Mouse (Mus musculus): ENCODE data around the gene Fbxl8. TPM values are rescaled to one million over a fixed set of nuclear protein-coding genes. Genes with fewer than 3 reads are reported as not detected.

Fbxl8 gene
- polyA plus RNA-seq, 2 experiments, result 0.75 to 1.0 TPM

- no peak for DNase-seq (ENCODE audit: low read depth in 3 of 3, low spot score in 3 of 3)
- WGBS (ENCODE audit: insufficient replicate concordance), result 73% methylated on average over 9 of the region's 9 CpGs
- H3K27ac ChIP-seq, result peak overlapping the region; percentile 8; the same call in 1 of the 2 replicates
- ATAC-seq (ENCODE audit: insufficient read depth), result peak; percentile 40
- no peak for TF ChIP-seq EP300 (IDR thresholded peaks at IDR 0.05; ENCODE audit: low read depth)
- TF ChIP-seq CTCF (IDR thresholded peaks at IDR 0.05; ENCODE audit: low read depth), result 0 out of 2 replicates have a peak, but pooled peaks have one; percentile 2
- no peak overlapping the region for H3K4me3 ChIP-seq (ENCODE audit: insufficient read depth in 1 of 2, low read depth in 2 of 2, low read length in 2 of 2)
- H3K36me3 ChIP-seq (replicated peaks; ENCODE audit: control insufficient read depth, insufficient read depth, low read depth), result peaks cover 78% of the 10 kb centered on the region
- no peaks in the 10 kb centered on the region for H3K9me3 ChIP-seq (ENCODE audit: control insufficient read depth, low read length)
- H3K9ac ChIP-seq (replicated peaks), result peak overlapping the region; percentile 25; the same call in 1 of the 2 replicates
- H3K27me3 ChIP-seq (ENCODE audit: control insufficient read depth, insufficient read depth, low read length), result no peaks in the 10 kb centered on the region
- peak overlapping the region; percentile 51 for H3K4me2 ChIP-seq (ENCODE audit: low read depth)
- peaks cover 26 to 28% of the 10 kb centered on the region in 2 experiments for H3K4me1 ChIP-seq (replicated peaks; ENCODE audit: control insufficient read depth in 2 of 2, insufficient read depth in 2 of 2, low read length in 1 of 2)
These were observed 49.4 kb downstream of the Fbxl8 start for GRCm38 (mm10) chr8:105313622-105314402.

- TF ChIP-seq CTCF (IDR thresholded peaks at IDR 0.05; ENCODE audit: low read depth) (no peak), EP300 (IDR thresholded peaks at IDR 0.05; ENCODE audit: low read depth) (no peak)
- 92% methylated on average over 18 of the region's 18 CpGs for WGBS (ENCODE audit: insufficient replicate concordance)
- no peak for DNase-seq (ENCODE audit: low read depth in 3 of 3, low spot score in 3 of 3)
- no peak overlapping the region for H3K4me3 ChIP-seq (ENCODE audit: insufficient read depth in 1 of 2, low read depth in 2 of 2, low read length in 2 of 2)
- no peak overlapping the region for H3K4me2 ChIP-seq (ENCODE audit: low read depth)
- H3K27ac ChIP-seq, result no peak overlapping the region
- H3K9ac ChIP-seq (replicated peaks), result no peak overlapping the region
- no peaks in the 10 kb centered on the region for H3K27me3 ChIP-seq (ENCODE audit: control insufficient read depth, insufficient read depth, low read length)
- no peaks in the 10 kb centered on the region for H3K9me3 ChIP-seq (ENCODE audit: control insufficient read depth, low read length)
- H3K4me1 ChIP-seq (replicated peaks; ENCODE audit: control insufficient read depth in 2 of 2, insufficient read depth in 2 of 2, low read length in 1 of 2), result peaks cover 39 to 41% of the 10 kb centered on the region in 2 experiments
- no peak for ATAC-seq (ENCODE audit: insufficient read depth)
- peaks cover 72% of the 10 kb centered on the region for H3K36me3 ChIP-seq (replicated peaks; ENCODE audit: control insufficient read depth, insufficient read depth, low read depth)
These were observed 50.8 kb downstream of the Fbxl8 start for GRCm38 (mm10) chr8:105315073-105315769.

- no peak for TF ChIP-seq EP300 (IDR thresholded peaks at IDR 0.05; ENCODE audit: low read depth)
- no peak for TF ChIP-seq CTCF (IDR thresholded peaks at IDR 0.05; ENCODE audit: low read depth)
- ATAC-seq (ENCODE audit: insufficient read depth) (no peak), DNase-seq (ENCODE audit: low read depth in 3 of 3, low spot score in 3 of 3) (no peak)
- Histone ChIP-seq H3K9ac (replicated peaks) (no peak overlapping the region), H3K27me3 (ENCODE audit: control insufficient read depth, insufficient read depth, low read length) (no peaks in the 10 kb centered on the region), H3K27ac (no peak overlapping the region), H3K4me3 (ENCODE audit: insufficient read depth in 1 of 2, low read depth in 2 of 2, low read length in 2 of 2) (no peak overlapping the region), H3K36me3 (replicated peaks; ENCODE audit: control insufficient read depth, insufficient read depth, low read depth) (peaks cover 57% of the 10 kb centered on the region), H3K4me1 (replicated peaks; ENCODE audit: control insufficient read depth in 2 of 2, insufficient read depth in 2 of 2, low read length in 1 of 2) (peaks cover 38 to 43% of the 10 kb centered on the region in 2 experiments), H3K4me2 (ENCODE audit: low read depth) (no peak overlapping the region), H3K9me3 (ENCODE audit: control insufficient read depth, low read length) (no peaks in the 10 kb centered on the region)
- WGBS (ENCODE audit: insufficient replicate concordance), result 84% methylated on average over 4 of the region's 4 CpGs
These were observed 53.5 kb downstream of the Fbxl8 start for GRCm38 (mm10) chr8:105317941-105318340.

- WGBS (ENCODE audit: insufficient replicate concordance), result 76% methylated on average over 11 of the region's 11 CpGs
- Histone ChIP-seq H3K36me3 (replicated peaks; ENCODE audit: control insufficient read depth, insufficient read depth, low read depth) (peaks cover 50% of the 10 kb centered on the region), H3K4me2 (ENCODE audit: low read depth) (no peak overlapping the region), H3K27me3 (ENCODE audit: control insufficient read depth, insufficient read depth, low read length) (no peaks in the 10 kb centered on the region), H3K4me3 (ENCODE audit: insufficient read depth in 1 of 2, low read depth in 2 of 2, low read length in 2 of 2) (no peak overlapping the region), H3K9me3 (ENCODE audit: control insufficient read depth, low read length) (no peaks in the 10 kb centered on the region), H3K27ac (no peak overlapping the region), H3K4me1 (replicated peaks; ENCODE audit: control insufficient read depth in 2 of 2, insufficient read depth in 2 of 2, low read length in 1 of 2) (peaks cover 38 to 42% of the 10 kb centered on the region in 2 experiments), H3K9ac (replicated peaks) (no peak overlapping the region)
- ATAC-seq (ENCODE audit: insufficient read depth), result no peak
- no peak for DNase-seq (ENCODE audit: low read depth in 3 of 3, low spot score in 3 of 3)
- TF ChIP-seq CTCF (IDR thresholded peaks at IDR 0.05; ENCODE audit: low read depth), result no peak
- TF ChIP-seq EP300 (IDR thresholded peaks at IDR 0.05; ENCODE audit: low read depth), result no peak
These were observed 54.3 kb downstream of the Fbxl8 start for GRCm38 (mm10) chr8:105318662-105319190.

MicroRNAs encoded within 50 kb of the gene (microRNA counts, 519-probe panel; counts per million panel counts)
- microRNA mmu-miR-328, result 69.9 counts per million

Small RNA genes within 50 kb of the gene (microRNA-seq; reads per million reads assigned to microRNA genes)
- gene Gm27320 (not detected), gene Mir328 (373 reads per million, percentile 62 among the genes with 10 or more reads in this experiment)

Other genes starting within 250 kb of the Fbxl8 start
- gene Ces3a, start 216.0 kb upstream of the Fbxl8 start, polyA plus RNA-seq (2012; rRNA removed), result 0.18 and 0.22 TPM in 2 replicates
- 0.14 and 0.23 TPM in 2 replicates for gene Ces3a, start 216.0 kb upstream of the Fbxl8 start, polyA plus RNA-seq (2014; fragmentation: Nextera tagmentation; extraction: Ambion mirVana)
- gene Ces3b, start 180.9 kb upstream of the Fbxl8 start, polyA plus RNA-seq (2012; rRNA removed), result not detected in 2 replicates
- gene Ces3b, start 180.9 kb upstream of the Fbxl8 start, polyA plus RNA-seq (2014; fragmentation: Nextera tagmentation; extraction: Ambion mirVana), result not detected in 2 replicates
- gene Ces4a, start 132.8 kb upstream of the Fbxl8 start, polyA plus RNA-seq (2012; rRNA removed), result not detected in 2 replicates
- not detected in 2 replicates for gene Ces4a, start 132.8 kb upstream of the Fbxl8 start, polyA plus RNA-seq (2014; fragmentation: Nextera tagmentation; extraction: Ambion mirVana)
- gene Cbfb, start 94.0 kb upstream of the Fbxl8 start, polyA plus RNA-seq (2012; rRNA removed), result 3.6 and 5.8 TPM in 2 replicates
- 7.5 and 7.8 TPM in 2 replicates for gene Cbfb, start 94.0 kb upstream of the Fbxl8 start, polyA plus RNA-seq (2014; fragmentation: Nextera tagmentation; extraction: Ambion mirVana)
- gene D230025D16Rik, start 39.5 kb upstream of the Fbxl8 start, polyA plus RNA-seq (2012; rRNA removed), result 10.7 and 11.9 TPM in 2 replicates
- gene D230025D16Rik, start 39.5 kb upstream of the Fbxl8 start, polyA plus RNA-seq (2014; fragmentation: Nextera tagmentation; extraction: Ambion mirVana), result 14.7 and 16.7 TPM in 2 replicates
- gene B3gnt9, start 9.5 kb upstream of the Fbxl8 start, polyA plus RNA-seq (2012; rRNA removed), result 1.6 and 1.7 TPM in 2 replicates
- 2.3 and 3.1 TPM in 2 replicates for gene B3gnt9, start 9.5 kb upstream of the Fbxl8 start, polyA plus RNA-seq (2014; fragmentation: Nextera tagmentation; extraction: Ambion mirVana)
- 5.5 and 6.0 TPM in 2 replicates for gene Tradd, start within 50 bp of the Fbxl8 start, polyA plus RNA-seq (2012; rRNA removed)
- gene Tradd, start within 50 bp of the Fbxl8 start, polyA plus RNA-seq (2014; fragmentation: Nextera tagmentation; extraction: Ambion mirVana), result 11.5 and 15.8 TPM in 2 replicates
- gene Hsf4, start 5.2 kb downstream of the Fbxl8 start, polyA plus RNA-seq (2012; rRNA removed), result 0.03 TPM in 1 of 2 replicates, not detected in the other
- 0.08 TPM in 1 of 2 replicates, not detected in the other for gene Hsf4, start 5.2 kb downstream of the Fbxl8 start, polyA plus RNA-seq (2014; fragmentation: Nextera tagmentation; extraction: Ambion mirVana)
- gene Nol3, start 11.5 kb downstream of the Fbxl8 start, polyA plus RNA-seq (2012; rRNA removed), result 0.02 and 0.03 TPM in 2 replicates
- not detected in 2 replicates for gene Nol3, start 11.5 kb downstream of the Fbxl8 start, polyA plus RNA-seq (2014; fragmentation: Nextera tagmentation; extraction: Ambion mirVana)
- gene 4931428F04Rik, start 25.2 kb downstream of the Fbxl8 start, polyA plus RNA-seq (2012; rRNA removed), result 1.3 and 1.6 TPM in 2 replicates
- gene 4931428F04Rik, start 25.2 kb downstream of the Fbxl8 start, polyA plus RNA-seq (2014; fragmentation: Nextera tagmentation; extraction: Ambion mirVana), result 0.48 and 0.62 TPM in 2 replicates
- 6.2 and 6.5 TPM in 2 replicates for gene Exoc3l, start 31.5 kb downstream of the Fbxl8 start, polyA plus RNA-seq (2012; rRNA removed)
- 4.5 and 4.7 TPM in 2 replicates for gene Exoc3l, start 31.5 kb downstream of the Fbxl8 start, polyA plus RNA-seq (2014; fragmentation: Nextera tagmentation; extraction: Ambion mirVana)
- 275 and 297 TPM in 2 replicates for gene E2f4, start 33.0 kb downstream of the Fbxl8 start, polyA plus RNA-seq (2012; rRNA removed)
- 206 and 227 TPM in 2 replicates for gene E2f4, start 33.0 kb downstream of the Fbxl8 start, polyA plus RNA-seq (2014; fragmentation: Nextera tagmentation; extraction: Ambion mirVana)
- gene Elmo3, start 41.0 kb downstream of the Fbxl8 start, polyA plus RNA-seq (2012; rRNA removed), result 3.6 and 4.2 TPM in 2 replicates
- 2.5 and 2.8 TPM in 2 replicates for gene Elmo3, start 41.0 kb downstream of the Fbxl8 start, polyA plus RNA-seq (2014; fragmentation: Nextera tagmentation; extraction: Ambion mirVana)
- 10.4 and 12.1 TPM in 2 replicates for gene Lrrc29, start 61.6 kb downstream of the Fbxl8 start, polyA plus RNA-seq (2012; rRNA removed)
- gene Lrrc29, start 61.6 kb downstream of the Fbxl8 start, polyA plus RNA-seq (2014; fragmentation: Nextera tagmentation; extraction: Ambion mirVana), result 9.1 and 11.4 TPM in 2 replicates
- gene Tmem208, start 61.7 kb downstream of the Fbxl8 start, polyA plus RNA-seq (2012; rRNA removed), result 59.1 and 66.5 TPM in 2 replicates
- gene Tmem208, start 61.7 kb downstream of the Fbxl8 start, polyA plus RNA-seq (2014; fragmentation: Nextera tagmentation; extraction: Ambion mirVana), result 103 and 107 TPM in 2 replicates
- gene Fhod1, start 83.3 kb downstream of the Fbxl8 start, polyA plus RNA-seq (2012; rRNA removed), result 3.4 and 4.4 TPM in 2 replicates
- gene Fhod1, start 83.3 kb downstream of the Fbxl8 start, polyA plus RNA-seq (2014; fragmentation: Nextera tagmentation; extraction: Ambion mirVana), result 0.42 and 0.82 TPM in 2 replicates
- 0.87 and 0.90 TPM in 2 replicates for gene Slc9a5, start 84.2 kb downstream of the Fbxl8 start, polyA plus RNA-seq (2012; rRNA removed)
- gene Slc9a5, start 84.2 kb downstream of the Fbxl8 start, polyA plus RNA-seq (2014; fragmentation: Nextera tagmentation; extraction: Ambion mirVana), result 0.08 and 0.14 TPM in 2 replicates
- 0.08 TPM in 2 replicates for gene Plekhg4, start 108.6 kb downstream of the Fbxl8 start, polyA plus RNA-seq (2012; rRNA removed)
- 0.06 TPM in 2 replicates for gene Plekhg4, start 108.6 kb downstream of the Fbxl8 start, polyA plus RNA-seq (2014; fragmentation: Nextera tagmentation; extraction: Ambion mirVana)
- not detected in 2 replicates for gene Kctd19, start 148.9 kb downstream of the Fbxl8 start, polyA plus RNA-seq (2012; rRNA removed)
- not detected in 2 replicates for gene Kctd19, start 148.9 kb downstream of the Fbxl8 start, polyA plus RNA-seq (2014; fragmentation: Nextera tagmentation; extraction: Ambion mirVana)
- 0.04 and 0.09 TPM in 2 replicates for gene Lrrc36, start 148.9 kb downstream of the Fbxl8 start, polyA plus RNA-seq (2012; rRNA removed)
- 0.08 and 0.10 TPM in 2 replicates for gene Lrrc36, start 148.9 kb downstream of the Fbxl8 start, polyA plus RNA-seq (2014; fragmentation: Nextera tagmentation; extraction: Ambion mirVana)
- gene Tppp3, start 206.9 kb downstream of the Fbxl8 start, polyA plus RNA-seq (2012; rRNA removed), result 0.49 and 0.60 TPM in 2 replicates
- gene Tppp3, start 206.9 kb downstream of the Fbxl8 start, polyA plus RNA-seq (2014; fragmentation: Nextera tagmentation; extraction: Ambion mirVana), result 0.49 and 0.63 TPM in 2 replicates
- gene Zdhhc1, start 232.3 kb downstream of the Fbxl8 start, polyA plus RNA-seq (2012; rRNA removed), result 2.2 and 2.4 TPM in 2 replicates
- 0.90 and 1.2 TPM in 2 replicates for gene Zdhhc1, start 232.3 kb downstream of the Fbxl8 start, polyA plus RNA-seq (2014; fragmentation: Nextera tagmentation; extraction: Ambion mirVana)